Mouse (Mus musculus) CH12.LX (cell line): ENCODE measurements around the gene Tmem42.

ENCODE experiments used
- CTCF ChIP-seq, 2 experiments: IDR thresholded peaks in 1 of 2; conservative IDR thresholded peaks in 1 of 2; 2 replicates each; pipeline ENCODE4 v1.5.1; 2011 to 2012; ENCODE audit warnings: low read depth in 2 of 2, low read length in 2 of 2, improper control_type of control experiment in 1 of 2, inconsistent platforms in 1 of 2, mild to moderate bottlenecking in 1 of 2, moderate library complexity in 1 of 2
- GABPA ChIP-seq: IDR thresholded peaks from 2 replicates; pipeline ENCODE4 v1.6.1; 2012; ENCODE audit warnings: low read depth, low read length, improper control_type of control experiment, inconsistent platforms; ENCODE audit not compliant: insufficient replicate concordance
- MAX ChIP-seq: IDR thresholded peaks from 2 replicates; pipeline ENCODE4 v1.6.1; 2011; ENCODE audit warnings: low read length, improper control_type of control experiment
- POLR2A ChIP-seq: IDR thresholded peaks from 2 replicates; pipeline ENCODE4 v1.6.1; 2011; ENCODE audit warnings: low read depth, mild to moderate bottlenecking, improper control_type of control experiment, low read length
- RAD21 ChIP-seq: IDR thresholded peaks from 2 replicates; pipeline ENCODE4 v1.6.1; 2011; ENCODE audit warnings: low read depth, mild to moderate bottlenecking, low read length, improper control_type of control experiment, moderate library complexity
- SMC3 ChIP-seq: IDR thresholded peaks from 2 replicates; pipeline ENCODE4 v1.6.1; 2011; ENCODE audit warnings: low read depth, low read length, improper control_type of control experiment
- ZMIZ1 ChIP-seq: IDR thresholded peaks from 2 replicates; pipeline ENCODE4 v1.6.1; 2012; ENCODE audit warnings: low read depth, mild to moderate bottlenecking, inconsistent platforms, low read length, improper control_type of control experiment

DNA sequence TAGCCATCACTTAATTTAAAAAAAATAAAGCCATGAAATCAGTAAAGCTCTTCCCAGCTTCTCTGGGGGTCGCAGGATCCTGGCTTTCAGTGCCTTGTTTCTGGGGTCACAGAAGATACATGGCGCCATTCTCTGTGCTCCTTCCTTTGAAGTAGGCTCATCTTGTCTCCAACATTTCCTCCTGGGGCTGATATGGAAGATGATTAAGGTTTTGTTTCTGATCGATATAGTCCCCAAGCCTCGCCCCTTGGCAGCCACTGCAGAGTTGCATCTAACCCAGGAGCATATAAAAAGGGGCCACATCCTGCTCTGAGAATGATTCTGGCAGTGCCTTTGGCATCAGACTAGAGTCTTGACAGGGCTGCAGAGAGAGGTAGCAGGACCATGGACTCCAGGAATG is 13.3 kb downstream of the Tmem42 start, which contains the start of gene Tgm4:
- TF ChIP-seq CTCF (conservative IDR thresholded peaks at IDR 0.05 in 1 of 2, IDR thresholded peaks at IDR 0.05 in 1 of 2; ENCODE audit: low read depth in 2 of 2, low read length in 2 of 2) (no peak), POLR2A (no peak), ZMIZ1 (no peak), SMC3 (no peak), GABPA (no peak), MAX (no peak), RAD21 (no peak)
